Mouse (Mus musculus): ENCODE measurements around the gene Adamts6.

The Adamts6 gene

GRCm38 (mm10) chr13:104287366-104288225 is at the start of gene Adamts6:
Gene Adamts6, plus strand, starts transcription at chr13:104287835.
- DNase-seq = peak in 1 of 2 experiments; percentile 7

GRCm38 (mm10) chr13:104258997-104259396 is 28.6 kb upstream of the Adamts6 start:
- no peak for DNase-seq

GRCm38 (mm10) chr13:104285031-104285431 is 2.6 kb upstream of the Adamts6 start:
- DNase-seq = peak in 1 of 2 experiments; percentile 9

- DNase-seq = peak; percentile 23 to 50
Measured at GRCm38 (mm10) chr13:104285737-104286311, 1.8 kb upstream of the Adamts6 start.

- DNase-seq = no peak
Measured at GRCm38 (mm10) chr13:104286336-104286735, 1.3 kb upstream of the Adamts6 start.

- DNase-seq = peak; percentile 92 to 94
Measured at GRCm38 (mm10) chr13:104286897-104287309, 732 bp upstream of the Adamts6 start.

GRCm38 (mm10) chr13:104288226-104288859 is 708 bp downstream of the Adamts6 start:
- peak; percentile 78 to 80 for DNase-seq

- no peak for DNase-seq
Measured at GRCm38 (mm10) chr13:104289176-104289575, 1.5 kb downstream of the Adamts6 start.

- DNase-seq = no peak
Measured at GRCm38 (mm10) chr13:104295472-104295871, 7.8 kb downstream of the Adamts6 start.

- DNase-seq = no peak
Measured at GRCm38 (mm10) chr13:104329336-104329735, 41.7 kb downstream of the Adamts6 start.

GRCm38 (mm10) chr13:104329742-104330141 is 42.1 kb downstream of the Adamts6 start:
- DNase-seq = no peak

GRCm38 (mm10) chr13:104352590-104352989 is 65.0 kb downstream of the Adamts6 start:
- DNase-seq = no peak

GRCm38 (mm10) chr13:104393427-104394356 is 106.1 kb downstream of the Adamts6 start:
- DNase-seq = peak; percentile 10 to 22

- DNase-seq = no peak
Measured at GRCm38 (mm10) chr13:104397814-104398213, 110.2 kb downstream of the Adamts6 start.

- no peak for DNase-seq
Measured at GRCm38 (mm10) chr13:104432734-104433133, 145.1 kb downstream of the Adamts6 start.

- DNase-seq = no peak
Measured at GRCm38 (mm10) chr13:104442559-104442958, 154.9 kb downstream of the Adamts6 start.

GRCm38 (mm10) chr13:104445437-104445836 is 157.8 kb downstream of the Adamts6 start:
- DNase-seq = no peak

GRCm38 (mm10) chr13:104446974-104447373 is 159.3 kb downstream of the Adamts6 start:
- DNase-seq = no peak

- DNase-seq = no peak
Measured at GRCm38 (mm10) chr13:104447470-104447869, 159.8 kb downstream of the Adamts6 start.

- DNase-seq = no peak
Measured at GRCm38 (mm10) chr13:104448349-104448748, 160.7 kb downstream of the Adamts6 start.

- no peak for DNase-seq
Measured at GRCm38 (mm10) chr13:104453271-104453974, 165.8 kb downstream of the Adamts6 start.

- DNase-seq = no peak
Measured at GRCm38 (mm10) chr13:104460287-104460686, 172.7 kb downstream of the Adamts6 start.
